Mouse (Mus musculus) spleen, adult 2 months (tissue): ENCODE data around the gene Olfr1375.

Experiments
- CTCF ChIP-seq: fragments of 200-500 bp; IDR thresholded peaks from 2 replicates; pipeline ENCODE4 v1.5.1; 2011; ENCODE audit warnings: mild to moderate bottlenecking, inconsistent platforms; ENCODE audit not compliant: insufficient read depth, insufficient read length, insufficient replicate concordance; ENCODE audit errors: extremely low read depth
- POLR2A ChIP-seq: fragments of 200-500 bp; IDR thresholded peaks from 2 replicates; pipeline ENCODE4 v1.6.1; 2011; ENCODE audit warnings: low read depth, low read length, inconsistent platforms

- TF ChIP-seq POLR2A (no peak), CTCF (no peak)
These were observed 34.0 kb upstream of the Olfr1375 start, which contains the start of gene Olfr54 for GRCm38 (mm10) chr11:51013936-51014335.
